Mouse (Mus musculus) A20 (cell line): ENCODE data around the gene Sh3bp5l.

Source experiments
- DNase-seq: peaks from one replicate; pipeline ENCODE4 v3.0.0-alpha.2; 2011; ENCODE audit warnings: low read depth, low spot score

The Sh3bp5l gene

DNA sequence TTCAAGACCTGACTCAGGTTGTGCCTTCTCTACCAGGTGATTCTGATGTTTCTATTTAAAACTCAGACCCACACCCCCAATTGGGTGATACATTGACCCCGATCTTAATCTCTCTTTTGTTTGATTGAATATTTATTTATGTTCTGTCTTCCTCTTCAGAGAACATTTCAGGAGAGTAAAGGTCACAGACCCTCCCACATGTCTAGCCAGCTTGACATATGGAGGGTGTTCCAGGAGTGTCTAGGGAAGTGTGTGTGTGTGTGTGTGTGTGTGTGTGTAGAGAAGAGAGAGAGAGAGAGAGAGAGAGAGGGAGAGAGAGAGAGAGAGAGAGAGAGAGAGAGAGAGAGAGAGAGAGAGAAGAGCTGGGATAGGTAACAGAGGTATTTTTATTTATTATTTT, 47.2 kb downstream of the Sh3bp5l start:
- DNase-seq = no peak

DNA sequence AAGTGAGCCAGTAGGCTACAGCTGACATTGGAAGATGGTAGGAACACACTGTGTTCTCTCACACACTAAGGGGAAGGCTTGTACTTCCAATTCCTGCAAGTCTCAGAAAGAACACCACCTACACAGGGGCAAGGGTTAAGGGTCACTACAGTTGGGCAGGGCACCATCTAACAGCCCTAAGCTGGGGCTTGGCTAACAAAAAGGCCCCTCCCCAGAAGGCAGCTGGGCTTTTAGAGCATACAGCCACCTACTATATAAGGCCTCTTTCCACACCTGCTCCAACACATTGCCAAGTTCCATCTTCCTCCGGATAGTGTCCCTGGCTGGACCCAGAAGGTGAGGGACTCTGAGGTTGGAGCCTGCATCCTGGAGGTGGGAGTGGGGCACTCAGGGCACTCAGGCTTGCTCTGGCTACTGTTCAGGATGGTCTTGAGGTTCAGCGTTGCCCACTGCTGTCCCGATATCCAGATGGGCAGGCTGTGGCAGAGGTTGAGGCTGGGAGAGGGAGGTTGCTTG, 48.3 kb downstream of the Sh3bp5l start, which contains the start of gene Lypd8:
Lypd8 (plus strand) TSS at position 281 of the 516 bp plus-strand sequence.
- DNase-seq = no peak

DNA sequence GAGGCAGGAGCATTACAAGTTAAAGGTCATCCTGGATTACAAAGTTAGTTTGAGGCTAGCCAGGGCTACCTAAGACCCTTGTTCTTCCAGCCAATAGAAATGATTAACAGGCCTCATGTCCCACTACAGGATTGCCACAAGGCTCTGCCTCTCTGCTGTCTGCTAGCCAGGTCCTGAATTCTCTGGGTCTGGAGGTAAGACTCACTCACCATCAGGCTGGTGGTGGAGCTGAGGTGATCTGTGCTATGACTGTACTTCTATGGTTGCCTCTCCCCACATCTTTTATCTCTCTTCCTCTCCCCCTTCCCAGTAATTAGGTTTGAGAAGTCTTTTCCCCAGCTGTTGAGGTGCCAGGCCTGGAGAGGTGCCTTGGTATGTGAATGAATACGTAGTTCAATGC, 49.0 kb downstream of the Sh3bp5l start:
- no peak for DNase-seq

DNA sequence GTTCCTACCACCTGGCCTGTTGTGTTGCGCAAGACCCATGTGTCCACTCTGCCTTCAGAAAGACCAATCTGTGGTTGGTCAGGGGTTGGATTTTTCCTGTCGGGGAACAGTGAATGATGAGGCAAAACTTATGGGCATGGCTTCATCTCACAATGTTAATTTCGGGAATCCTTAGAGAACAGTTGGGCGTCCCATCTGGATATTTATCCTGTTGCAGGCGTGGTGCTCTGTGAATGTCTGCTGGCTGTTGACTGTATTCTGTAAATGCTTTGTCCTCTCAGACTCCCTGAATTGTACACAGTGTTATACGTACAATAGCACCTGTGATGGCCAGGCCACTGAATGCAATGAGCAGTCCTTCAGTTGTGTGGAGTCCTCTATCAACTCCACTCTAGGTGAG, 51.9 kb downstream of the Sh3bp5l start:
- no peak for DNase-seq
